Mouse (Mus musculus): ENCODE data around the gene Tmem121b.

Tmem121b gene

GRCm38 (mm10) chr6:120465393-120465792 lies 28.2 kb downstream of the Tmem121b start:
- in situ Hi-C loops (cut with MboI, MseI), result no loop called here

- in situ Hi-C loops (cut with MboI, MseI), result no loop called here
These were observed 29.1 kb downstream of the Tmem121b start for GRCm38 (mm10) chr6:120464406-120464939.

GRCm38 (mm10) chr6:120463884-120464283 lies 29.7 kb downstream of the Tmem121b start:
- in situ Hi-C loops (cut with MboI, MseI), result no loop called here

- in situ Hi-C loops (cut with MboI, MseI), result no loop called here
These were observed 30.3 kb downstream of the Tmem121b start, which contains the start of gene Il17ra for GRCm38 (mm10) chr6:120463086-120463871. Gene Il17ra, plus strand, starts transcription at chr6:120463247.

- in situ Hi-C loops (cut with MboI, MseI), result no loop called here
These were observed 31.4 kb downstream of the Tmem121b start for GRCm38 (mm10) chr6:120462251-120462650.

GRCm38 (mm10) chr6:120461217-120461616 lies 32.4 kb downstream of the Tmem121b start:
- in situ Hi-C loops (cut with MboI, MseI), result no loop called here

GRCm38 (mm10) chr6:120457751-120458150 lies 35.9 kb downstream of the Tmem121b start:
- in situ Hi-C loops (cut with MboI, MseI), result no loop called here

- in situ Hi-C loops (cut with MboI, MseI), result no loop called here
These were observed 36.5 kb downstream of the Tmem121b start for GRCm38 (mm10) chr6:120457074-120457473.

- in situ Hi-C loops (cut with MboI, MseI), result no loop called here
These were observed 39.0 kb downstream of the Tmem121b start for GRCm38 (mm10) chr6:120454627-120455077.

GRCm38 (mm10) chr6:120453556-120453955 lies 40.1 kb downstream of the Tmem121b start:
- in situ Hi-C loops (cut with MboI, MseI), result no loop called here

- in situ Hi-C loops (cut with MboI, MseI), result no loop called here
These were observed 40.5 kb downstream of the Tmem121b start for GRCm38 (mm10) chr6:120453103-120453445.

GRCm38 (mm10) chr6:120452384-120453102 lies 41.1 kb downstream of the Tmem121b start:
- in situ Hi-C loops (cut with MboI, MseI), result no loop called here

GRCm38 (mm10) chr6:120450208-120450607 lies 43.4 kb downstream of the Tmem121b start:
- in situ Hi-C loops (cut with MboI, MseI), result no loop called here

- in situ Hi-C loops (cut with MboI, MseI), result no loop called here
These were observed 49.9 kb downstream of the Tmem121b start for GRCm38 (mm10) chr6:120443363-120444355.

- in situ Hi-C loops (cut with MboI, MseI), result no loop called here
These were observed 51.3 kb downstream of the Tmem121b start for GRCm38 (mm10) chr6:120442171-120442749.

Measured in T-helper 1 cell (primary cell).